Mouse (Mus musculus) right cerebral cortex, postnatal 4 days (tissue): ENCODE results near the gene Insc.

ENCODE experiments used
- DNase-seq: peaks from one replicate; pipeline ENCODE4 v3.0.0-alpha.2; 2022

Insc gene

GRCm38 (mm10) chr7:114834504-114834903 is 91.0 kb downstream of the Insc start:
- DNase-seq = no peak

GRCm38 (mm10) chr7:114837268-114837667 is 93.8 kb downstream of the Insc start:
- no peak for DNase-seq

- no peak for DNase-seq
These were observed 96.7 kb downstream of the Insc start for GRCm38 (mm10) chr7:114840029-114840745.

GRCm38 (mm10) chr7:114842644-114843211 is 99.2 kb downstream of the Insc start:
- DNase-seq = no peak

GRCm38 (mm10) chr7:114847179-114847578 is 103.7 kb downstream of the Insc start:
- no peak for DNase-seq

GRCm38 (mm10) chr7:114852387-114852786 is 108.9 kb downstream of the Insc start:
- DNase-seq = no peak

GRCm38 (mm10) chr7:114854169-114854568 is 110.7 kb downstream of the Insc start:
- DNase-seq = no peak

- no peak for DNase-seq
These were observed 117.5 kb downstream of the Insc start for GRCm38 (mm10) chr7:114860858-114861523.

GRCm38 (mm10) chr7:114873315-114874012 is 130.0 kb downstream of the Insc start:
- DNase-seq = no peak

GRCm38 (mm10) chr7:114874032-114874441 is 130.5 kb downstream of the Insc start:
- peak; percentile 66 for DNase-seq

- no peak for DNase-seq
These were observed 131.1 kb downstream of the Insc start for GRCm38 (mm10) chr7:114874579-114874978.

- DNase-seq = no peak
These were observed 140.1 kb downstream of the Insc start for GRCm38 (mm10) chr7:114883602-114884001.

- DNase-seq = peak; percentile 18
These were observed 143.4 kb downstream of the Insc start for GRCm38 (mm10) chr7:114886933-114887332.

- no peak for DNase-seq
These were observed 146.7 kb downstream of the Insc start for GRCm38 (mm10) chr7:114890215-114890614.

- peak; percentile 80 for DNase-seq
These were observed 149.2 kb downstream of the Insc start for GRCm38 (mm10) chr7:114892618-114893257.

GRCm38 (mm10) chr7:114893889-114894288 is 150.4 kb downstream of the Insc start:
- no peak for DNase-seq

GRCm38 (mm10) chr7:114896966-114897697 is 153.6 kb downstream of the Insc start:
- DNase-seq = no peak
